Mouse (Mus musculus): ENCODE measurements at regions not wholly inside any gene's neighbourhood (a gene's known extent, or its start where the extent isn't known, plus 50 kb on each side); places are given as distances from the start of the nearest gene placed in this dataset.

DNA sequence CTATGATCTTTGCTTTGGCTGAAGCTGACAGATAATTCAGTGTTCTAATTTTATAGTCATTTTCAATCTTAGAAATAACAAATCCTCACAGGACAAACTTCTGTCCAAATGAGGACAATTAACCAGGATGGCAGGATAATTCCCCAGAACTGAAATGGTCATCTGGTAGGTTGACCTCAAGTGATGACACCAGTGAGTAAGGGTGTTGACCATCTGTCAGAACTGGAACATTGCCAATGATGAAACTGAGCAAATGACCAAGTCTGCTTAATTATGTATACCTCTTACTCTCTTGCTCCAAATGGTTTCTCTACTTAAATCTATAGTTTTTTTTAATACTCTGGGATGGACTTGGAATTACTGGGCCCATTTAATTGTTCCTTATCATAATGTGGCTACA lies 1336.9 kb upstream of the Tenm3 start:
- Histone ChIP-seq H3K4me2 (ENCODE audit: low read depth, low read length) (no peak overlapping the region), H3K9me3 (ENCODE audit: control insufficient read depth, low read length) (no peaks in the 10 kb centered on the region), H3K9ac (ENCODE audit: low read depth, low read length) (no peak overlapping the region), H3K27me3 (replicated peaks; ENCODE audit: control insufficient read depth, insufficient read depth, low read length) (no peaks in the 10 kb centered on the region), H3K36me3 (ENCODE audit: control insufficient read depth, insufficient read depth, low read length) (no peaks in the 10 kb centered on the region), H3K4me1 (ENCODE audit: control insufficient read depth, insufficient read depth, low read length) (no peaks in the 10 kb centered on the region), H3K27ac (ENCODE audit: low read length) (no peak overlapping the region), H3K4me3 (ENCODE audit: low read length) (no peak overlapping the region)
- ATAC-seq = no peak

DNA sequence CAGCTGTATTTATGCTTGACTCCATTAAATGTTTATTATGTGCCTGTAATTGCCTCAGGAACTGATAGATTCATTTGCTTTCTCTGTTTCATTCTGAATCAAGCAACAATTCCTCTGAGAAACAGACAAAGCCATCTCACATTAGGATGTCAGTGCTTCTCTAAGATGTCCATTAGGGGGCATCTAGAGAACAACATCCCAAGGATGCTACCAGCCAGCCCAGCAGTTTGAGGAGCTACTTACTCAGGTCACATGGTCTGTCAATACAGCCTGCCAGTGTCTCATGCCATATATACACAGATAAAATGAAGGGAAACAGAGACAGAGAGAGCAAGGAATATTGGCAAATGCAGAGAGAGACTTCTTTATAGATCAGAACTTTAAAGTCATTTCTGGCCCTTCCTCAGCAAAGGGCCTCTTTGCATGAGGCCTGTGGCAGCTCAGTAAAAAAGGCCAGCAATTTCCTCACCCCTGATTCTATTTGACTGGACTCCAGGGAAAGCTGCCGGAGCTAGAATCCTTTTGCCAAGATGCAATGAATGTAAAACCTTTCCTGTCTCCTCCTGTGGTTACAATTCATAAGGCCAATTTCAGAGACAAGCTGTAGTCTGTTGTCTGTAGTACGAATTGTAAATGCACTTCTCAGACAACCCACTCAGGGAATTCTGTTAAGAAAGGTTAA lies 1321.2 kb upstream of the Tenm3 start:
- no peak overlapping the region for H3K4me3 ChIP-seq (ENCODE audit: low read length)
- 57% methylated on average over 2 of the region's 2 CpGs for WGBS
- H3K4me1 ChIP-seq (ENCODE audit: control insufficient read depth, insufficient read depth, low read length) = no peaks in the 10 kb centered on the region
- H3K36me3 ChIP-seq (ENCODE audit: control insufficient read depth, insufficient read depth, low read length) = no peaks in the 10 kb centered on the region
- no peak overlapping the region for H3K27ac ChIP-seq (ENCODE audit: low read length)
- no peak for ATAC-seq
- H3K27me3 ChIP-seq (replicated peaks; ENCODE audit: control insufficient read depth, insufficient read depth, low read length) = no peaks in the 10 kb centered on the region
- H3K4me2 ChIP-seq (ENCODE audit: low read depth, low read length) = no peak overlapping the region
- no peaks in the 10 kb centered on the region for H3K9me3 ChIP-seq (ENCODE audit: control insufficient read depth, low read length)
- no peak overlapping the region for H3K9ac ChIP-seq (ENCODE audit: low read depth, low read length)

DNA sequence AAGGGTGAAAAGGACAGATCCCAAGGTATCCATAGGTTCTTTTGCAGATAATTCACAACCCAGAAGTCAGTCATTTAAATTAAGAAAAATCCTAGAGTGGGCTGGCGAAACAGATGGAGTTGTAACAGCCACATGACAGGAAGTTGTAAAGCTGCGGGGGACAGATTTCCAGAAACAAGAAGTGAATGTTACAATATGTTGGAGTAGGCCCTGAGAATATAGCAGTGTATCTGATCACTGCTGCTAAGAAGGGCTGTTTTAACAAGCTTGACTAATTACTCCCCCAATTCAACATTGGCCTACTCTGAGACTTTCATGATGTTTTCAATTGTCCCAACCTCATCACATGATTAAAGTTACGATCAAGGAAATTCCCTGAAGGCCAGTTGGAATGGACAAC lies 1317.3 kb upstream of the Tenm3 start:
- H3K9ac ChIP-seq (ENCODE audit: low read depth, low read length) = no peak overlapping the region
- H3K27me3 ChIP-seq (replicated peaks; ENCODE audit: control insufficient read depth, insufficient read depth, low read length) = no peaks in the 10 kb centered on the region
- no peak overlapping the region for H3K27ac ChIP-seq (ENCODE audit: low read length)
- no peak overlapping the region for H3K4me3 ChIP-seq (ENCODE audit: low read length)
- WGBS = 66% methylated on average over 3 of the region's 3 CpGs
- ATAC-seq = no peak
- H3K4me2 ChIP-seq (ENCODE audit: low read depth, low read length) = no peak overlapping the region
- H3K9me3 ChIP-seq (ENCODE audit: control insufficient read depth, low read length) = no peaks in the 10 kb centered on the region
- H3K4me1 ChIP-seq (ENCODE audit: control insufficient read depth, insufficient read depth, low read length) = no peaks in the 10 kb centered on the region
- H3K36me3 ChIP-seq (ENCODE audit: control insufficient read depth, insufficient read depth, low read length) = no peaks in the 10 kb centered on the region

DNA sequence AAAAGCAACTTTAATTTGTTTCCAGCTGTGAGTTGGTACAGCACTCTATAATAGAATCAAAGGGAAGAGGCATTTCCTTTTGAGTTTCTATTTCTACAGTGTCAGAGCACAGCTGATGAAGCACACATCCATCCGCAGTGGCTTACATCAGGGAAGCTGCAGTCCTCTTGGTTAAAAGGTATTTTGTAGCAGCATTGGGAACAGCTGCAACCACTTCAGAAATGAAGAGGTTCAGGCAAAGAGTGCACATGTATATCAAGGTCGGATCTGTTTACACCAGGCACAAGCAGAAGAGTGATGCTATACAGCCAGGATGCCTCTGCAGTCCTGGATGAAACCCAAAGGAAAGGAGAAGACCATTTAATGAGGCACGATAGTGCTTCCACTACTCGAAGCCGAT lies 1316.6 kb upstream of the Tenm3 start:
- no peak overlapping the region for H3K4me2 ChIP-seq (ENCODE audit: low read depth, low read length)
- 49% methylated on average over 5 of the region's 5 CpGs for WGBS
- no peak overlapping the region for H3K9ac ChIP-seq (ENCODE audit: low read depth, low read length)
- no peaks in the 10 kb centered on the region for H3K9me3 ChIP-seq (ENCODE audit: control insufficient read depth, low read length)
- peak; percentile 44 for ATAC-seq
- no peaks in the 10 kb centered on the region for H3K27me3 ChIP-seq (replicated peaks; ENCODE audit: control insufficient read depth, insufficient read depth, low read length)
- no peak overlapping the region for H3K4me3 ChIP-seq (ENCODE audit: low read length)
- no peaks in the 10 kb centered on the region for H3K36me3 ChIP-seq (ENCODE audit: control insufficient read depth, insufficient read depth, low read length)
- no peaks in the 10 kb centered on the region for H3K4me1 ChIP-seq (ENCODE audit: control insufficient read depth, insufficient read depth, low read length)
- 0 out of 2 replicates have a peak overlapping the region, but pooled peaks have one; percentile 5 for H3K27ac ChIP-seq (ENCODE audit: low read length)

DNA sequence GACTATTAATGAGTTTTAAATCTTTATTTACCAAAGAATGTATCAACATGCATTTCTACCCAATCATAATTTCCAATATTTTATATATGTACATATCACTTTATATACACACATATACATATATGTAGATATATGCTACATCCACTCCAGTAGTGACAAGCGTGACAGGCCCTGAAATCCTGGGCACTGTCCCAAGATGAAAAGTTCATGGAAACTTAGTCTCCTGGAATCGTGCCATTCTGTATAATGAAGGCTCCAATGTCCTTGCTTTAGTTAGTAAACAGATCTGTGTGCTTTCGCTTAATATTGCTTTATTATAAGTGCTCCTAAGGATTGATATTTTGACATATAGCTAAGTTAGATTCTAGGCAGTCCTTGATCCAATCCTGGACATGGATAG lies 1296.1 kb upstream of the Tenm3 start:
- 77% methylated on average over 3 of the region's 3 CpGs for WGBS
- no peak overlapping the region for H3K9ac ChIP-seq (ENCODE audit: low read depth, low read length)
- no peak overlapping the region for H3K4me2 ChIP-seq (ENCODE audit: low read depth, low read length)
- H3K27ac ChIP-seq (ENCODE audit: low read length) = no peak overlapping the region
- no peaks in the 10 kb centered on the region for H3K9me3 ChIP-seq (ENCODE audit: control insufficient read depth, low read length)
- no peaks in the 10 kb centered on the region for H3K27me3 ChIP-seq (replicated peaks; ENCODE audit: control insufficient read depth, insufficient read depth, low read length)
- no peaks in the 10 kb centered on the region for H3K4me1 ChIP-seq (ENCODE audit: control insufficient read depth, insufficient read depth, low read length)
- no peak overlapping the region for H3K4me3 ChIP-seq (ENCODE audit: low read length)
- ATAC-seq = no peak
- H3K36me3 ChIP-seq (ENCODE audit: control insufficient read depth, insufficient read depth, low read length) = no peaks in the 10 kb centered on the region

- no peak overlapping the region for H3K9ac ChIP-seq (ENCODE audit: low read depth, low read length)
- no peak for ATAC-seq
- H3K9me3 ChIP-seq (ENCODE audit: control insufficient read depth, low read length) = no peaks in the 10 kb centered on the region
- H3K27ac ChIP-seq (ENCODE audit: low read length) = no peak overlapping the region
- H3K4me2 ChIP-seq (ENCODE audit: low read depth, low read length) = no peak overlapping the region
- H3K4me3 ChIP-seq (ENCODE audit: low read length) = no peak overlapping the region
- 81% methylated on average over 9 of the region's 9 CpGs for WGBS
- H3K4me1 ChIP-seq (ENCODE audit: control insufficient read depth, insufficient read depth, low read length) = no peaks in the 10 kb centered on the region
- no peaks in the 10 kb centered on the region for H3K27me3 ChIP-seq (replicated peaks; ENCODE audit: control insufficient read depth, insufficient read depth, low read length)
- no peaks in the 10 kb centered on the region for H3K36me3 ChIP-seq (ENCODE audit: control insufficient read depth, insufficient read depth, low read length)
Measured at GRCm38 (mm10) chr8:50120041-50120440, 1276.3 kb upstream of the Tenm3 start.

DNA sequence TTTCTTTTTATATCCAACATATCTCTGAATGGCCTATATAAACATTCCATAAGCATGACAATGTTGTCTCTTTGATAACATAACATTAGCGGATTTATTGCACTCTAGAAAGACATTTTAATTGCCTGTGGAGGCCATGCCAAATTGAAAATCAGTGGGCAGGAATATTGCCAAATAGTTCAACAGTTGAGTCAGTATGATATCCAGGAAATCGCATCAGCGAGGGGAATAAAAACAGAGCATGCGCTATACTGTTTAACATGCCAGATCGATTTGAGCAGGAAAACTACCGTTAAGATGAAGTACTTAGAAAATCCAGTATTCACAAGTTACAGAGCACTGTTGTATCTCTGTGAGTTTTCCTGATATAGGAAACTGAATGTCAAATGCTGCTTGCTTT lies 1238.6 kb upstream of the Tenm3 start:
- Histone ChIP-seq H3K4me1 (ENCODE audit: control insufficient read depth, insufficient read depth, low read length) (no peaks in the 10 kb centered on the region), H3K27me3 (replicated peaks; ENCODE audit: control insufficient read depth, insufficient read depth, low read length) (no peaks in the 10 kb centered on the region), H3K27ac (ENCODE audit: low read length) (no peak overlapping the region), H3K9ac (ENCODE audit: low read depth, low read length) (no peak overlapping the region), H3K36me3 (ENCODE audit: control insufficient read depth, insufficient read depth, low read length) (no peaks in the 10 kb centered on the region), H3K9me3 (ENCODE audit: control insufficient read depth, low read length) (no peaks in the 10 kb centered on the region), H3K4me2 (ENCODE audit: low read depth, low read length) (no peak overlapping the region), H3K4me3 (ENCODE audit: low read length) (no peak overlapping the region)
- ATAC-seq = peak; percentile 56; the same call in 1 of the 2 replicates
- WGBS = 45% methylated on average over 6 of the region's 6 CpGs

GRCm38 (mm10) chr8:50037096-50037495 lies 1193.3 kb upstream of the Tenm3 start:
- Histone ChIP-seq H3K4me1 (ENCODE audit: control insufficient read depth, insufficient read depth, low read length) (no peaks in the 10 kb centered on the region), H3K9me3 (ENCODE audit: control insufficient read depth, low read length) (no peaks in the 10 kb centered on the region), H3K36me3 (ENCODE audit: control insufficient read depth, insufficient read depth, low read length) (no peaks in the 10 kb centered on the region), H3K4me2 (ENCODE audit: low read depth, low read length) (no peak overlapping the region), H3K27ac (ENCODE audit: low read length) (no peak overlapping the region), H3K9ac (ENCODE audit: low read depth, low read length) (no peak overlapping the region), H3K4me3 (ENCODE audit: low read length) (no peak overlapping the region), H3K27me3 (replicated peaks; ENCODE audit: control insufficient read depth, insufficient read depth, low read length) (no peaks in the 10 kb centered on the region)
- WGBS = 69% methylated on average over 2 of the region's 2 CpGs
- ATAC-seq = no peak

GRCm38 (mm10) chr8:50027544-50027943 lies 1183.8 kb upstream of the Tenm3 start:
- Histone ChIP-seq H3K4me3 (ENCODE audit: low read length) (no peak overlapping the region), H3K27ac (ENCODE audit: low read length) (no peak overlapping the region), H3K9me3 (ENCODE audit: control insufficient read depth, low read length) (no peaks in the 10 kb centered on the region), H3K36me3 (ENCODE audit: control insufficient read depth, insufficient read depth, low read length) (no peaks in the 10 kb centered on the region), H3K4me1 (ENCODE audit: control insufficient read depth, insufficient read depth, low read length) (no peaks in the 10 kb centered on the region), H3K27me3 (replicated peaks; ENCODE audit: control insufficient read depth, insufficient read depth, low read length) (no peaks in the 10 kb centered on the region), H3K4me2 (ENCODE audit: low read depth, low read length) (no peak overlapping the region), H3K9ac (ENCODE audit: low read depth, low read length) (no peak overlapping the region)
- no peak for ATAC-seq
- WGBS = 79% methylated on average over 6 of the region's 6 CpGs

DNA sequence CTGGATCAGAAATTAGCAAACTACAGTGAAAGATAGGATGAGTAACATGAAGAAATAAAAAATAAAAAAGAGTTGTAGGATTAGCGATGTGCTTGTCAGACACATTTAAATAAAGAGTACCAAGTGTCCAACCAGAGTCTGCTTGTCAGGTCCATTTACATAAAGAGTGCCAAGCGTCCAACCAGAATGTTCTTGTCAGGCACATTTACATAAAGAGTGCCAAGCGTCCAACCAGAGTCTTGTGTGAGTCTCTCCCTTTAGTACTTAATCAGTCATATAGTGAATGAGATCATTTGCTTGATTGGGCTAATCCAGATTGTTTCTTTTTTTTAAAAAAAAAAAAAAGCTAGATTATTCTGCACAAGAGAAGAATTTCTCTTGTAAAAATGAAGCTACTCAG lies 1163.8 kb upstream of the Tenm3 start:
- Histone ChIP-seq H3K9ac (ENCODE audit: low read depth, low read length) (no peak overlapping the region), H3K4me3 (ENCODE audit: low read length) (no peak overlapping the region), H3K4me1 (ENCODE audit: control insufficient read depth, insufficient read depth, low read length) (no peaks in the 10 kb centered on the region), H3K27ac (ENCODE audit: low read length) (no peak overlapping the region), H3K9me3 (ENCODE audit: control insufficient read depth, low read length) (no peaks in the 10 kb centered on the region), H3K27me3 (replicated peaks; ENCODE audit: control insufficient read depth, insufficient read depth, low read length) (no peaks in the 10 kb centered on the region), H3K36me3 (ENCODE audit: control insufficient read depth, insufficient read depth, low read length) (no peaks in the 10 kb centered on the region), H3K4me2 (ENCODE audit: low read depth, low read length) (no peak overlapping the region)
- WGBS = 78% methylated on average over 3 of the region's 3 CpGs
- no peak for ATAC-seq
